Mouse (Mus musculus) liver, embryonic 14.5 days (tissue): ENCODE results near the gene Gm5741.

Experiments used
- CTCF ChIP-seq: IDR thresholded peaks from 2 replicates; pipeline ENCODE4 v1.5.1; 2016; ENCODE audit warnings: antibody characterized with exemption, low read depth, control low read depth
- EP300 ChIP-seq: IDR thresholded peaks from 2 replicates; pipeline ENCODE4 v1.6.1; 2016; ENCODE audit warnings: antibody characterized with exemption, low read depth

GRCm38 (mm10) chr8:85115501-85115900, 47.7 kb upstream of the Gm5741 start:
- TF ChIP-seq EP300 = no peak
- TF ChIP-seq CTCF = no peak
